Mouse (Mus musculus): ENCODE data around the gene Gm281.

The Gm281 gene

GRCm38 (mm10) chr14:13812801-13813479, 101.3 kb downstream of the Gm281 start:
- DNase-seq = no peak

- no peak for DNase-seq
These were observed 123.8 kb downstream of the Gm281 start for GRCm38 (mm10) chr14:13790446-13790845.

- no peak for DNase-seq
These were observed 124.3 kb downstream of the Gm281 start for GRCm38 (mm10) chr14:13790001-13790400.

- DNase-seq = no peak
These were observed 131.3 kb downstream of the Gm281 start for GRCm38 (mm10) chr14:13782970-13783369.

- DNase-seq = peak in 1 of 2 experiments; percentile 39
These were observed 135.9 kb downstream of the Gm281 start for GRCm38 (mm10) chr14:13778383-13778782.

GRCm38 (mm10) chr14:13771163-13771562, 143.1 kb downstream of the Gm281 start:
- DNase-seq = no peak

GRCm38 (mm10) chr14:13770686-13771085, 143.6 kb downstream of the Gm281 start:
- DNase-seq = no peak
